Mouse (Mus musculus): Measurements from ENCODE around the gene Tfap2e.

The Tfap2e gene

DNA sequence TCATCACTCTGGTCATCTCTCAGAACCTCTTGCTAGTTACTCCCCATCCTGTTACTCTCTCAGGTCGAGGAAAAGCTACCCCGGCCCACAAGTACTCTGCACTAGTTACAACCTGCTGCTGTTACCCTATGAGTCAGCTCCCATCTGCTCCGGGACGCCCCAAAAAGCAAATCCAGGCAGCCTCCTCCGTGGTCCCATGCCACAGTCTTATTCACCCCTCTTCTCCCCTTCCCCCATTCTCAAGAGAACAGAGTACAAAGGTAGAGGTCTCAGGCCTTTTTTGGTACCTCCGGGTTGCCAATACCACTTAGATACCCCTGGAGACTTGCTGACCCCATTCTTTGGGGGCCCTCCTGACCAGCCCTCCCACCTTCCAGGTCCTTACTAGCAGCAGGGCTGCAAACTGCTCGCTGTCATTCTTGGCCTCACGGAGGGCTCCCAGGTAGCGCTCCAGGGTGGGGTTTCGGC is 15.6 kb upstream of the Tfap2e start:
- no peak for DNase-seq (ENCODE audit: low spot score)

DNA sequence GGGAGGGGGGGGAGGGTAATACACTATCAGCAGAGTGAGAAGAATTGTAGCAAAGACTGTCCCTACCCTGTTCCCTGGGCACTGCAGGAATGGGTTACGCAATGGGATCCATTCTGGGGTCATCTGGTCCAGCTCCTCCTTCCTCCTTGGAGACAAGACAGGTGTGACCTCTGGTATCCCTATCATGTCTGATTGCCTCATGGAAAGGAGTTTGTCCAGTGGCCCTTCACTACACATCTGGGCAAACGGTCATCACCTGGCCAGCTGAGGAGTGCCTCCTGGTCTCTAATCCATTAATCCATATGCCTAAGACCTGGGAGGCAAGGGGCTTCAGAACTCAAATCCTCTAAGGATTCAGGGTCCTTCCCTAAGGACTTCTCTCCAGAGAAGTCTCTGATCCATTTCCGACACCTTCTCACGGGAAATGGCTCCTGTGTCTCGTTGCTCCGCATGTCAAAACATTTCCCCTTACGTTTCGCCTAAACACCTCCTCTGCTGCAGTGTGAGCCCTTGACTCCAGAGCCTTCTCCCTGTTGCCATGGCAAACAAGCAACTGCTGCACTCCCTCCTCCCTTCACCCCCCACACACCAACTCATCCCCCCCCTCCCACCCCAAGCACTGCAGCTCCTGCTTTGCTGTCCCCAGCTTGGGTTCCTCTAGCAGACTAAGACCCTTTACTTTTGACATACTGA is 15.0 kb upstream of the Tfap2e start:
- no peak for DNase-seq (ENCODE audit: low spot score)

DNA sequence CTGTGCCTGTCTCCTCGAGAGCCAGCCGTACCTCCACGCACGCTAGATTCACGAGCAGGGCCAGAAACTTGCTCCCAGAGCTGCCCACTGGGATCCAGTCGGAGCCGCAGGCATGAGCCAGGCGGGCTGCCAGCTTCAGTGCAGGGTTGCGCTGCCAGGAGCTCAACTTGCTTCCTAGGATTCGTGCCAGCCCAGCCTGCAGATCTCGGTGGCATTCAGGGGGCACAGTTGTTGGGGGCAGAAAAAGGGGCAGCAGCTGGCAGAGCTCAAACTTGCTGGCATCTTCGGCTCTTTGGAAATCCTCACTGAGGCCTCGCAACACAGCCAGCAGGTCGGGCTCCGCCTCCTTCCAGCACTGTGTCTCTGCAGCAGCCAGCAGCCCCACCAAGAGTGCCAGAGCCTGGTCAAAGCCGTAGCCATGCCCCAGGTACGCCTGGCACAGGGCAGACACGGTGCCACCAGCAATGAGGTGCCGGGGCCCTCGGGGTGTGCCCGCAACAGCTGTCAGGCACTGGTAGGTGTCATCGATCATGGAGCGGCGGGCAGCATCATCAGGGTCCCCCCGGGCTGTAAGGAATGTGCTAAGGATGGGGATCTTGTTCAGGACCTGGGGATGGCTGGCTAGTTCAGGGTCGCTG is 14.1 kb upstream of the Tfap2e start:
- no peak for DNase-seq (ENCODE audit: low spot score)

DNA sequence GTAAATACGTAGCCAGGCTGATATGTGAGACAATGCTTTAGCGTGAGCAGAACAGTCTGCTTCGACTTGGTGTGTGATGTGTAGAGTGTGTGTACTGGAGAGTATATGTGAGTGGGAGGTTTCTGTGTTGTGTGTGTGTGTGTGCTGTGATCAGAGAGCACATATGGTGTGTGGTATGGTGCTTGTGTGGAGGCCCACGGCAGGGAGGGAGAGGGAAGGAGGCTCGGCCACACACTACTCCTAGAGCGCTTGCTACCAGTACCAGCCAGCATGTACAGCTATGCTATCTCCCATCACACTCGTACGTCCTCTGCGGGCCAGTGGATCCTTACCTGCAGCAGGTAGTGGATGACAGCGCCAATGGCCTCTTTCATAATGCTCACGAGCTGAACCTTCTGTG is 13.5 kb upstream of the Tfap2e start:
- no peak for DNase-seq (ENCODE audit: low spot score)

DNA sequence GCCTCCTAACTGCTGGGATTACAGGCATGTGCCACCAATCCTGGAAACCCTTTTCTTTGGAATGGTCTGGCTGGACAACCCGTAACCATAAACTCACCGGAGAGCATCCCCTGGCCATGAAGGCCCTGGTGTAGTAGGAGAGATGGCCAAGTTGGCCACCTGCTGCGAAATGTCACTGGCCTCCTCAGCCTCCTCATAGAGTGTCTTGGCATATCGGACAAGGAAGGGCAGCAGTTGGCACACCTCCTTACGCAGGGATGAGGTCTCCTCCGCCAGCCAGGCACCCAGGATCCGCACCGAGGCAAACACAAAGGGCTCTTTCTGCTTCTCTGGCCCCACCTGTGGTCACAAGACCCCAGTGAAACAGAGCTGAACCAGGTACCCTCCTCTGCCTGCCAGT is 12.3 kb upstream of the Tfap2e start:
- DNase-seq (ENCODE audit: low spot score), result no peak

DNA sequence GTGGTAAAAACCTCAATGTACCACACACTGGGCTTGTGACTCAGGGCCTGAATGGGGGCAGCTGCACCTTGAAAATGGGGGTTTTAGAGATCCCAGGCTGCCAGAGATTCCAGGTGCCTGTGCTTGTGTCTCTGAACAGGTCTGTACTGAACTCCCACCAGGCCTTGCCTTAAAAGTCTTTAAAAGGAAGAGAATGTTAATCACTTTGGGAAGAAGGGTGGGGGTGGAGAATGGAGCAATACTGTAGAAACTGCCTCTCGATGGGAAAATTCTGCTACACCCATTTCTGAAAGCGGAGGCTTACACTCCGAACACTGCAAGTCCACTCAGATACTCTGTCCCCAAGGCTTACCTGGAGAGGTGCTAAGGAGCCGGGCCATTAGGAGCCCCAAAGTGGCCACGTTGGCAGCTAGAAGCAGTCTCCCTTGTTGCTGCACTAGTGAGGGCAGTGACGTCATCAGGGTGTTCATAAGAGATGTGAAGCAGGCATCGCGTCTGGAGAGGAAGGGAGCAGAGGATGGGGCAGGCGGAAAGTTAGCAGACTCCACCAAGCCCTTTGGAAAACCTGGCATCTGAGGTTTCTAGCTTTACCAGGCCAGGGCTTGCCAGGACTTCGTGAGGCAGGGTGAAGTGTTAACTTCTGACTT is 10.3 kb upstream of the Tfap2e start:
- DNase-seq (ENCODE audit: low spot score), result no peak

DNA sequence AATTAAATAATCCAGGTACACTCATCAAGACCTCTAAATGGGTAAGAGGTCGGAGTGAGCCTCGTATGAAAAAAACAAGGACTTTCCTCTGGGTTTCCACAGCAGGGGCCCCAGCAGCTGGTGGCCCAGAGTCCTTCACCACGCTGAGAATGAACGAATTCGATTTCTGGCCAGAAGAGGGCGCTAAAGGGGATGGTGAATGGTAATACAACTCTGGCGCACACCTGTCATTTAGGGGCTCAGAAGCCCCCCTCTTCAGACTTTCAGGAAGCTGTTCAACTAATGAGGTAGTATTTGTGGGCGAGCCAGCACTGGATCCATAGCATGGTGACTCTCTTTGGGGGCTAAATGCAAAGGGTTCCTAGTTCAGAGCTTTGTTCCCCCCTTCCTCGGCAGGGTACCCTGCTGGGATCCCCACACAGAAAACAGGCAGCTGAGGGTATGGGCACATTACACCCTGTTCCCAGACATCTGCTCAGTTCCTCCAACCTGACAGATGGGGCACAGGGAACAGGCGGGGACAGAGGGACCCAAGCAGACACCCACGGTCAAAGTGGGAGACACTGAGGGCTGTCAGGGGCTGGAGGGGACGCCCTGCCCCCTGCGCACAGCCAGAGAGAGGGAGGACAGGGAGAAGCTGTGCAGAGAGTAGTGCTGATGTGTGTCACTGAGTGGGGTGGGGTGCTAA is 9.6 kb upstream of the Tfap2e start:
- DNase-seq (ENCODE audit: low spot score), result peak; percentile 40

DNA sequence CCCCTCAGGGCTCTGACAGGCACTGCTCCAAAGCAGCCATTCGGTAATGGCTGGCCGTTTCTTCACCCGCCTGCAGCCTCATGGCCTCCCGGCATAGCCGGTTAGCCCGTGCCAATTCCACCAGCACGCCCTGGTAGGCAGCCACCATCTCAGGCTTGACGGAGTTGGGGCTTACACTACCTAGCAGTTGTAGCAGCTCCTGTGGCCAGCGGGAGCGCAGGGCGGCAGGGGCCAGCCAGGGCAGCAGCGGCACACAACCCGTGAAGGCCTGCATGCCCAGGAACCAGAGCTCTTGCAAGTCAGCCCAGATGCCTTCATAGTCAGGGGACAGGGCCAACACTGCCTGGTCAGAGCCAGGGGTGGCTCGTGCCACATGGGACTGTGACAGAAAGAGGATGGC is 8.8 kb upstream of the Tfap2e start:
- DNase-seq (ENCODE audit: low spot score), result no peak

DNA sequence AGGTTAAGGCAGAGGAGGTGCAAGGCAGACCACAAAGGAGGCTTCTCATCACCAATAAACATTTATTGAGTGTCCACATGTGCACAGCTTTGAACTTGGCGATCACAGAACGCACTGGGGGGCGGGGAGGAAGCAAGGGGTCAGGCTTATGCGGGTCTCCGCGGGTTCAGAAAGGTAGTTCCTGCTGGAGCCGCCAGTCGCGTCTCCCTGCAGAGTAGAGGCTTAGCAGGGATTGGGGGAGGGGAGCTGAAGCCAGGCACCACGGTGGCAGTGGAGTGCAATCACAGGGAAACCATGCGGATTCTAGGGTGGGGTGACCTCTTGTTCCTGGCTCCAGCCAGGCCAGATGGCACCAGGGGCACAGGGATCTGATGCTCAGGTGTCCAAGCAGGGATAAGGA is 7.7 kb upstream of the Tfap2e start:
- no peak for DNase-seq (ENCODE audit: low spot score)

DNA sequence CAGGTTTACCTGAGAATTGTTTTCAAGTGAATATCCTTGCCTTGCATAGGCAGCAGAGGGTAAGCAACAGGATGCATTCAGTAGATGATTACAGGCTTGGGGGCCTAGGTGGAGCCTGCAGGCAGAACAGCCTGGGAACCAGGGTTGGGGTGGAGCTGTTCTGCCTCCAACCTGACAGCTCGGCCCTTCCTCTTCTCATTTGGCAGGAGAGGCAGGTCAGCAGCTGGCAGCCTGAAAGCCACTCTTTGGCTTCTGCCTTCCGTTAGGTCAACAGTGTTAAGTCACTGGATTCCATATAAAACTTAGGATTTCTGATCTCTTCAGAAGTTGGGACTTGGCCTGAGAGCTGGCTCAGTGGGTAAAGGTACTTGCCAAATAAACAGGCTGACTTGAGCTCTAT is 6.9 kb upstream of the Tfap2e start:
- no peak for DNase-seq (ENCODE audit: low spot score)

DNA sequence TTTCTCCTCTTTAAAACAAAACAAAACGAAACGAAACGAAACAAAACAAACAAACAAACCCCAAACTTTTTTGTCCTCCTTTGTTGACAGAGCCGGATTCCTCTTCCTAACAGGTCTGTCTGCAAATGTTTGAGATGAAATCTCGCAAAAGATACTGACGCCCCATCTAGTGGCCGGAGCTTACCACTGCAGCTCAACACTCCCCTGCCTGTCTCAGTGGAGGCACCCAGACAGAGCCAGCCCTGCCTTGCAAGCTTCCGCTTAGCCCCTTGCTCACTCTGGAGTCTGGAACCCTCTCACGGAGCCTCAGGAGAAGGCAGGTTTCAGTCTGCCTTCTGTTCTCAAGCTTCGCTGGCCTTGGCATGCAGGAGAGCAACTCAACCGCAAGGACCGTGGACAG is 5.4 kb upstream of the Tfap2e start:
- DNase-seq (ENCODE audit: low spot score), result peak; percentile 62

DNA sequence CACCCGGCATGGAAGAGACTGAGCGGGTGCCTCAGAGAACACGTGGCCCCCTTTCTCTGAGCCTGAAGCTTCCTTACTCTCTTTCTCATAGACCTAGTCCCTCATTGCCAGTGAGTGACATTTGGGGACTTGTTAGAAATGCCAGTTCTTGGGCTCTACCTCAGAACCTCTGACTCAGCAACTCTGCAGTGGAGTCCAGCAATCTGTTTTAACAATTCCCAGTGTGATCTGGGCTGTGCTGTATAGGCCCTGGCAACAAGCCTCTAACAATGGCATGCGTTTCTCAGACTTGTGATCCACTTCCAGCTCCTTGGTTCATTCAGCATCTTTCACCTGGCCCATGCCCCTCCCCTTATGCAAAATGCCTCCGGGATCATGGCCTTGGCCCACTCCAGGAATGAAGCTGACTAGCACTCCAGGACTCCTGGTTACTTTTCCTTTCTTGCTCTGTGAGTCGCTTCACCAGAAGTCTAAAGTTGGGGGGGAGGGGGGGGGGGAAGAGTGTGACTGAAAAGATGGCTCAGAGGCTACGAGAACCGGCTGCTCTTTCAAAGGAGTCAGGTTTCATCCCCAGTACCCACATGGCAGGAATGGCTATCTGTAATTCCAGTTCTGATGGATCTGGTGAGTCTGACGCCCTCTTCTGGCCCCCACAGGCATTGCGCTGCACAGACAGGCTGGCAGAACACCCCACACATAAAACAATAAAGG is 4.1 kb upstream of the Tfap2e start:
- no peak for DNase-seq (ENCODE audit: low spot score)

DNA sequence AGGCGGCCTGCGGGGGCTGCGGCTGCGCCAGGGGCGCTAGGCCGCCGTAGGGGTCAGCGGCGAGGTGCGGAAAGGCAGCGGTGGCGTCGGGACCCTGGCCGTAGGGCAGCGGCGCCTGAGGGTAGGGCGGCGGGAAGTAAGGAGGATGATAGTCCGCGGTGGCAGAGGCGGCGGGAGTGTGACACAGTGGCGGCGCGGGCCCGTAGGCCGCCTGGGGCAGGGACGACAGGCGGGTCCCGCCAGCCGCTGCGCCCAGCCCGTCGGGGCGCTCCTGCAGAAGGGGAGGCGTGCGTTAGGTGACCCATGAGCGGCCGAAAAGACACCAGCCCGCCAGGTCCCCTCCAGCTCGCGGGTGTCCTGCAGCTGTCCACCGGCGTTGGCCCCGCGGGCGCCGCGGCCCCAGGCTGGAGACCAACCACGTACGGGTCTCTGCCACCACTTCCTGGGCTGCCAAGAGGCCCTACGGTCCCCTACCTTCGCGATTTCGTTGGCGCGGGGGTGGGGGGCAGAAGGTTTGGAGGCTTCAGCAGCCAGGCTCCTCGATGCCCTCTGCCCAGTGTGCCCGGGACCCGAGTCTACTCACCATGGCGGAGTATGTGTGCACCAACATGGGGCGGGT is 549 bp downstream of the Tfap2e start:
- DNase-seq (ENCODE audit: low spot score), result no peak

DNA sequence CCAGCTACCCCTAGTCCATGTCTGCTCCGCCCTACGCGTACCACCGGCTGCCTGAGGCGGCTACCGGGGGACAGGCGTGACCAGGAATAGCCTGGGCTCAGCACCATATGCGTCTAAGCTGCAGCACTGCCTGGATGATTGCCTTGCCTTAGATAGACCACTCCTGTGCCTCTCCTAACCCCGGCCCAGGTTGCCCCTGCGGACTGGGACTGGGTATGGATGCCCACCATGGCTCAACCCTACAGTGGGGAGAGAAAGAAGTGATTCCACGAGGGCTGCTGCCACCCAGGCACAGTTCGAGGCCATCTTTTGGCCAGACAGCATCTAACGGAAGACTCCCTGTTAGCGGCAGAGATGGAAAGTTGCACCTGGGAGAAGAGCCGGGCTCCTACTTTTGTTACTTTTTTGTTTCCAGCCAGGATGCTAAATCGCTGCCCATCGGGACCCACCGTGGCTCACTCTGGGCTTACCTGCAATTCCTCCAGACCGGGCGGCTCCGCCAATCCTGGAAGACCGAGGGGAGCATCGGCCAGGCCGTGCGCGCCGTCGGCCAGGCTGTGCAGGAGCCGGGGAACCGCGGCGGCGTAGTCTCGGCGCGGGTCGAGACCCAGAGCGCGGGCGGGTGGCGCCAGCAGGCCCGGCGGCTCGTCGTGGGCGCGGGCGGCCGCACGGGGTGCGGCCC is 1.2 kb downstream of the Tfap2e start:
- DNase-seq (ENCODE audit: low spot score), result no peak

DNA sequence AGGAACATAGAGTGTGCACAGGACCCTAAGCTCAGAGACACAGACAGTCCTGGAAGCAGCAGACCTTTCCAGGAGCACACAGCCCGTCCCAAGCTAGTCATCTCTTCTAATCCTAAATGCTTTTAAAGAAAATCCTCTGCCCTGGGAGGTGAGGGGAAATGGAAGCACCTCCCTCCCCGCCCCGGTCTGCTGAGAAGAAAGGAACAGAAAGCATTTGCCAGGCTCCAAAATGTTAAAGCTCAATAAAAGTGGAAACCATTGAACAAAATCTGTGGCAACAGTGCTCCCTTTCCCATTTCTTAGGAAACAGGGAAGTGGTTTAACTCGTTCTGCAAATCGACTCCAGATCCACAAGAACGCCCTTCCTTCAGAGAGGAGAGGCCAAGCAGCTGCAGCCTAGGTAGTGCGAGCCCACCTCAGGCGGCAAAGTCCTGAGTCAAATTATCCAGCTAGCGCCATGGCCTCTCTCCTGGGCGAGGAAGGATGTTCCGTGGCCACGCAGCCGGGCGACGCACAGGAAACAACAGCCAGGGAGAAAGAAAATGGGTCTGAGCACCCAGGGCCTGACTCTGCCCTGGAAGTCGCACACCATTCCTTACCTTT is 1.9 kb downstream of the Tfap2e start:
- no peak for DNase-seq (ENCODE audit: low spot score)

DNA sequence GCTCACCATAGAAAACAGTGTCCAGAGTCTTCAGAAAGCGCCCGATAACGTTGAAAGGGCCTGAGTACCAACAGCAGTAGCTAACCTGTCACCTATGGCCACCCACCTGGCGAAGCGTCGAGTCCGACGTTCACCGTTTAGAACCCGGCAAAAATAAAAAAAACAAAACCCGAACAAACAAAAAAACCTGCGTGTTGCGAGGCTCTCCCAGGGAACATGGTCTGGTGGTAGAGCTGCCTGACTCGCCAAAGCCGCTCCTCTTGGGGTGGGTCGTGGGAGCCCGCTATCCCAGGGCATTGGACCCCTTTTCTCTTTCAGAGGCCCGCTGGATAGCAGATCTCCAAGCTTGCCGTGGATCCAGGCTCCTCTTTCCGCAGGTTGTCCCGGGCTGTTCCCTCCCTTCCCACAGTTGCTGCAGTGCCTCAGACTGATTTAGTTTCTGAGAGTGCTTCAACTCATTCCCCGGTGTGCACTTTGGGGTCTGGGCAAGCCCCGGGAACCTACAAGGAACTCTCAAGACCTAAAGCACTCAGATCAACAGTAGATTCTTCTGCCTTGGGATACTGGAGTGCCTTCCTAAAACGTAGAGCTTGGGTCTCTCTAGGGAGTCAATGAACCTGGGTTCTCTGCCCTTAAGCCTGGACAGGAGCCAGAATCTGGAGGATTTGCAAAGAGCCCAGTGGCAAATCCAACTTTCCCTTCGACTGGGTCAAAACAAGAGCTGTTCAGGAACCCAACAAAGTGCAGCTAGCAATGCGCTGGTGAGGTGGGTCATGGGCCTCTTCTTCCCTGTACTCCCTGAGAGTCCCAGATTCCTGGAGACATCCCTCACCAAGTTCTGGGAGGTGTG is 3.3 kb downstream of the Tfap2e start:
- no peak for DNase-seq (ENCODE audit: low spot score)

DNA sequence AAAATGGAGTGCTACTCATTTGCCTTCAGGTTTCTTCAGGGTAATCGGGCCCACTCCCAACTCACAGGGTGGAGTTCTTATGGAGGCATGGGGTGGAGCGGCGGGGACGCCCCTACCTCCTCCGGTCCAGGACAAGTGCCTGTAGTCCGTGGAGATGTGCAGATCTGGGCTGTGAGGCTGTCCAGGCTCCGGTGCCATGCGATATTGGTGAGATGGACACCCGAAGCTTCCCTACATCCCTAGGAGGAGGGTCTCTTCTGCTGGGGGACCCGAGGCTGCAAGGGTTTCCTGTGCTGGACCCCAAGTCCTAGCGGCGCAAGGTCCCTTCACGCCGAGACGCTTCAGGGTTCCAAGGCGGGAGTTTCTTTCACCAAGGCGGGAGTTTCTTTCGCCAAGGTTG is 3.9 kb downstream of the Tfap2e start:
- DNase-seq (ENCODE audit: low spot score), result no peak

DNA sequence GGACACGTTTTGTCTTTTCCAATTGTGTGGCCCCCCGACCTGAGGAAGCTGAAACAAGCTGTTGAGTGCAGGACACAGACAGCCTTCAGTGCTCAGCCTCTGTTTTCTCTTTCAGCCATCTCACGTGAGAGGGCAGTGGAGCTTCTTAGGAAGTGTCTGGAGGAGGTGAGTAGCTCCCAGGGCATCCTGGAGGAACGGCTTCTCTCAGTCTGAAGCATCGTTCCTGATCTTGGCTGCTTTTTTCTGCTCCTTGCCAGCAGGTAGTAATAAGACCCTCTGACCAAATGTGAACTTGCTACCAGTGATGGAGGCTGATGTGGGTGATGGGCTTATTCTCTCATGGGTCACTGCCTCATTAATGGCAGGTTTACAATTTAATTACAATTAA is 28.6 kb downstream of the Tfap2e start:
- no peak for DNase-seq (ENCODE audit: low spot score)

DNA sequence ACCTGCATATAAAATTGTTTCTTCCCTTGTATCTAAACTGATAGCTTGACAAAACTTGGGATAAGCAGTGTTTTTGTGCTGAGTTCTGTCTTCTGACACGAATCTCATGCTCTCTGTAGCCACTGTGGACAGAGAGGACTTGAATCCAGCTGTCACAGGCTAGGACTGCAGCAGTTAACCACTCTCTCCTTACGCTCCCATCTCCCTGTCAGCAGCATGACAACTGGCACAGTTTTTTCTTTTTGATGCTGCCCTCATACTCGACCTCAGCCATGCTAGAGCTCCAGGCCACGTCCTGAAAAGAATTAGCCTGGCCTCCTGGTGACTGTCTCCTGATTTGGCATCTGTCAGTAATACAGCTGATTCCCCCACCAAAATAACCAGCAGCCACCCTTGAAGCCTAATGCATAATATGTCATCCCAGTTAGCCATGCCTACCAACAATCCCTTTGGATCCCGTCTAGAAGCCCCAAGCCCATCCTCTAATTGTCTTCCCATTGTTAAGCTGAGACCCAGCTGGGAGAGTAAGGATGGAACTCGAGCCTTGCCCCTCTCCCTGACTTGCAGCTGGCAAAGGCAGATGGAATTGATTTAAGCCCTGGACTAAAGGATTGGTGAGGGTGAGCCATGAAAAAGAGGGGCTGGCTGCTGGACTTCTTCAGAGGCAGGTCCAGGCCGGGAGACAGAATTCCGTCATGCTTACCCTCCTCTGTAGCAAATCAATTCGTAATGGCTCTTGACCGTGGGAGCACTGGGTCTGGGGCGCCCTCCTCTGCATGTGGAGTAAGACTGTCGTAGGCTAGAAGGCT is 29.2 kb downstream of the Tfap2e start:
- DNase-seq (ENCODE audit: low spot score), result no peak

Data from spleen, adult 12 weeks (tissue).